Mouse (Mus musculus) ZHBTc4 (cell line): Measurements from ENCODE around the gene Spata13.

Source experiments
- DNase-seq: peaks from one replicate; pipeline ENCODE4 v3.0.0-alpha.2; 2011; ENCODE audit warnings: low read depth, low spot score

The Spata13 gene

DNA sequence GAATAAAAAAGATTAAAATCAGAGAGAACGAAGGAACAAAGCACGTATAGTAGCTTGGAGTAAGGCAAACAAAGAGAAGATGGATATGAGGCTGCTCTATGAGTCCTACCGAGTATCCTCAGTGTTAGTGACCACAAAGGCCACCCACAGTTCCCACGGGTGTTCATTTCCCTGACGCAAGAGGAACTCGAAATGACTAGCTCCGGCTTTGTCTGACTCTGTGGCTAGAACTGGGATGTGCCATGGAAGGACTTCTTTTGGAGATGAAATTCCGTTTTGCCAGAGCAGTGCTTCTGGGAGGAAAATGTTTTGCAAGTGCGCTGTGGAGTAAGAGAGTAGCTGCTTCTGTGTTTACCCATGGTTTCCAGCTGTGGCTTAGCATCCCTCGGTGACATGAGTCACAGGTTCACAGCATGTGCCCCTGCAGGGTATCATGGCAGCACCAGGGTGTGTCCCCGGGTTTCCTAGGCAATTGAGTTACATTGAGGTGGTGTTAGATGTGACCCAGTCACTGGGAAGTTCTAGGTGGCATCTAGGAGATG, 78.6 kb downstream of the Spata13 start:
- DNase-seq: no peak

DNA sequence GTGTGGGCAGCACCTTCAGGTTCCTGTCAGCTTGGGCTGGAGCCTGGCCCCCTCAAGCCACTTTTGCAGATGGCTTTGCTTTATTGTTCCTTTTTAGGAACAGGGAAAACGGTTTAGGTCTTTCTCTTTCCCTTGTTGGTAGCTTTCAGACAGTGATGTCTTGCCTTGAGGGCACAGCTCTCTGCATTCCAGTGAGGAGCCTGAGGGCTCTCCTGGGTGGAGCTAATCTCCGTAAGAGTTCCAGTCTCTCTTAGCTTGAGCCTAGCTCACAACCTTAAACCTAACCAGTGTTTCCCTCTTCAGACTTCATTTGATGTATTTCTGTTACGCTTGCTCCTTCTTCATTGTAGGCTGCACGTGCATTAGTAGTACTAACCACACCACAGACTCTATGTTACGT, 81.9 kb downstream of the Spata13 start:
- peak; percentile 68 for DNase-seq

DNA sequence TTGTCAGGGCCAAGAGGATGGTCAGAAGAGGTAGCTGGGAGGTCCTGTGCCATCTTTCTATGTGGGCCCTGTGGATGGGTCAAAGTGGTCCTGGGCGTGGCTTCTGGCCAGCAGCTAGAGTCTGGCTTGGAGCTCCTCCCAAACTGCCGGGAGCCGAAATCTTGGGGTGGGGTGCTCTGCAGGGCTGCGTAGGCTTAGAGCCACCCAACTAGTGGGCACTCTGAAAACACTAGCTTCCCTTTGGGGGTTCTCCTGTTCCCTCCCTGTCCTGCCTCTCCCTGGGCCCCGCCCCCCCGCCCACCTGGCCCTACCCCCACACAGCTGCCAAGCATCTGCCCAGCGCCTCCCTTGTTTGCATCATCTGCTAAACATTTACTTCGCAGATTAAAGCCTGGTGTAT, 87.5 kb downstream of the Spata13 start:
- DNase-seq: no peak

DNA sequence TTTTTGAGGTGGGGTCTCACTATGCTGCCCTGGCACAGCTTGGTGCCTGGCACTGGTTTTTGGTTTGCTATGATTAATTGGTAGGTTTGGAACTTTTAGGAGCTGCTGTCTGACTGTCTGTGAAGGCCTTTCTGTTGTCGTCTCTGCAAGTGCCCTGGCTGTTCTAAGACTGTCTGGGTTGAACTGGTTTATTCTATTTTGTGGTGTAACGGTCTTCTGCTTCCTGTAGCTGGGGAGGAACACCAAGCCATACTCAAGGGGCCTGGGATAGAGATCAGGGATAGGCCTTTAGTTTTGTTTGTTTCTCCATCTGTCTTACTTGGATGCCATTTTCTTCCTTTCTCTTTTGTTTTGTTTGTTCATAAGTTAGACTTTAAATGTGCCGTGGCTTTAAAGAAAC, 88.1 kb downstream of the Spata13 start:
- no peak for DNase-seq

DNA sequence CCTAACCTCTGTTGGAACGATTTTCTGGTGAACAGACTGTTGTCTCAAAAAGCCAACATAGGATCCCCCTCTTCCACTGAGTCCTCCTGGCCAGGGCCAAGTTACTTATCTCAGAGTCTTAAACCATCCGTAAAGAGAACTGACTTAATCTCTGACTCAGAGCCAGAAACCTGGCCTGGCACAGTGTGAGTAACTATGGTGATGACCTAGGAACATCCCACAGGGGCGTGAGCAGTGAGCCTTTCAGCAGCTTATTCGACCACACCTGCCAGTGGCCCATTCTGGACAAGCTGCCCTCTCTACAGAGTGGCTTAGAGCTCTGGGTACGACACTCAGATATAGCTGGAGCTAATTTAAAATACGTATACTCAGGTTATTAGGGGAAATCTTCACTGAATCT, 92.3 kb downstream of the Spata13 start:
- DNase-seq: no peak

DNA sequence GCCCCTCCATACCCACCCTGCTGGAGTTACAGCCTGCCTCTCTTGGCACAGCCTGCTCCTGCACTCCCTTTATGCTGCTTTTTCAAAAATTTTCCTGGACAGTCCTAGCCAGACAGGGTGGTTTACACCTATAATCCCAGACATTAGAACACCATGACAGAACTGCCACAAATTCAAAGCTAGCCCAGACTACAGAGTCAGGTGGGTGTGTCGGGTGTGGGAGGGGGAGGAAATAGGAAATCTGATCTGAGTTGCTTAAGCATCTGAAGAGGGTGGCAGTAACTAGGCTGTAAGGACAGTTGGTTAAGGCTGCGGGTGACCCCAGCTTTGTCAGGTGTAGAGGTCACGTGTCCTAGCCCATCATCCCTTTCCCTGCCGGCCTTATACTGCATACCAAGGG, 93.3 kb downstream of the Spata13 start:
- DNase-seq: peak; percentile 12

DNA sequence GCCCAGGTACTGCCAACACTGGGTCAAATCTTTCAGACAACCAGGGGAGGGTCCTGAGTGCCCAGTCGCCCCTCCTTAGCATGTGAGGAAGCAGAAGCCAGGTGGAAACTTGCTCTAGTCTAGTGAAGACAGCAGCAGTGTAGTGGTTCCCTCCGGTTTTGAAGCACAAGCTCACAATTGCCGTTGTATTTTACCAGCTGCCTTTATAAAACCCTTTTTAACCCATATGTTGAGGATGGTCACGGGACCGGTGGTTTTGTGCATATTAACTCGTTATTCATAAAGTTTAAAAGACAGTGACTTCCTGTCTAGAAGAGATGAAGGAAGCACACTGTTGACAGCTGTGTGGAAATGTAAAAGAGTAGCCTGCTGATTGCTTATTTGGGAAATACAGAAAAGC, 98.3 kb downstream of the Spata13 start:
- DNase-seq: no peak

DNA sequence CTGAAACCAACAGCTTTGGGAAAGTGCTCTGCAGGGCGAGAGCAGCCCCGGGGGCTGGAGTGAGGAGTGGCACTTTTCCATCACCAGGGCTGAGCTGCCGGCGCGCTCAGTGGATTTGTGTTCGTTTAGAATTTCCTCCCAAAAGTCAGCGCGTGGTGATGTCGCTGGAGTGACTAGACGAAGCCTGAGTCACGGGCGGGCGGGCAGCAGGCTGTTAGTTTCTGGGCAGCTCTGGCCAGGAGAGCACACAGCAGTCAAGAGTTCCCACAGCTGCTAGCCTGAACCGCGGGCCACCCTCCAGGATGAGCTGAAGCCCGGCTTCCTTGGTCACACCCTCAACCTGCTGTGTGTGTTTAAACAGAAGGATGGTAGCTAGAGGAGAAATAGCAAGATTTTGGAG, 99.0 kb downstream of the Spata13 start:
- DNase-seq: no peak

DNA sequence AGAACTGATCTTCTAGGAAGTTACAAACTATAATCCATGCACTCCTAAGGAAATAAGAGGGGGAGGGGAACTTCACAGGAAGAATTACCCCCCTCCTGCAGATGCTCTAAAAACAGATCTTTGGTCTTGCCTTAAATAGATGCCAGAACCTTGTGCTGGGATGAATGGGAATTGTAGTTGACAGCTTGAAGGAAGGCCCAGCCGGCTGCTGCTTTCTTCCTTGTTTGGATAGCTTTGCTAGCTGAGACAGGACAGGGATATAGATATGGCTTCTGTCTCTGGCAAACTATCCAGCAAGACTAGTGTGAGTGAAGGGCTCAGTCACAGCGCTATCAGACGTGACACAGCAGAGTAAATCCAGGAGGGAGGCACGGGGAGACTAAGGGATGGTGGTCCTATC, 99.9 kb downstream of the Spata13 start:
- no peak for DNase-seq

DNA sequence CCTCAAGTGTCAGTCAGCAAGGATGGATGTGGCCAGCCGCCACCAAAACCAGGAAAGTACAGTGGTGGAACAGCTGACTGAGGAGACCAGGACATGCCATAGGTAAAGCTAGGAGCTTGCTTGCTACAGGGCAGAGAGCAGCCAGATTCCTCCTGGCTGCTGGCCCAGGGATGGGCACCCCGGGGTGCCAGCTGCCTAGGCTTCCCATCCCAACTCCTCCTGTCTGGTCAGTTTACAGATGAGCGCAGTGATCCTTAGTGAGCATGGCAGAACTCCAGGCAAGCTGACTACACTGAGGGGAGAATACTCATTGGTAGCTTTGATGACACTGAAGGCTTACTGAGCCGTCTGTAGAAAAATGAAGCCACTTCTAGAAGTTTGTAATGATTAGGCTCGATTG, 101.4 kb downstream of the Spata13 start:
- DNase-seq: no peak

DNA sequence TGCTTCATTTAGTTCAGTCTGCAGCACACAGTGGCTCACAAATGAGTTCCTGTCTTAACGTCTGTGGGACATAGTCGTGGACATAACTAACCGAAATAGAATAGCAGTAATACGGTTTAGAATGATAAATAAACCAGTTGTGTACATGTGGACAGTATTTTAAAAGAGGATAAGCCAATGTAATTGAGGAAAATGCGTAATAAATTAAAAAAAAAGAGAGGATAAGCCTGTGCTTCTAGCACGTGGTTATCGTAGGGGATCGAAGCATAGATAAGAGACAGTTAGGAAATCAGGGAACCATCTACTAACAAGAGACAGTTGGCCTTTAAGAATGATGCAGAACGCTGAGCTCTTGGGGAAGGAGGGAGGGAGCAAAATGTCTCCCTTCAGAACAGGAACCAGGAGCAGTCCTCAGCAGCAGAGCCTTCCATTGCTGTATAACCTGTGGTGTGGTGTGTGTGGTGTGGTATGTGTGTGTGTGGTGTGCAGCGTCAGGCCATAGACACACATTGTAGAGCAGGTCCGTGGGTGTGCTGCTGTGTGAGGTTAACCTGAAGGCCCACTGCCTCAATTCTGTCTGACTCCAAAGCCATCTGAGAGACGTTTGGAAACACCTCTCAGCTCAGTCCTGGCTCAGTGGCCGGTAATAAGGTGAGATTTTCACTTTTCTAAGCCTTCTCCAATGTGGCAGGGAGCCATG, 102.2 kb downstream of the Spata13 start:
- no peak for DNase-seq

DNA sequence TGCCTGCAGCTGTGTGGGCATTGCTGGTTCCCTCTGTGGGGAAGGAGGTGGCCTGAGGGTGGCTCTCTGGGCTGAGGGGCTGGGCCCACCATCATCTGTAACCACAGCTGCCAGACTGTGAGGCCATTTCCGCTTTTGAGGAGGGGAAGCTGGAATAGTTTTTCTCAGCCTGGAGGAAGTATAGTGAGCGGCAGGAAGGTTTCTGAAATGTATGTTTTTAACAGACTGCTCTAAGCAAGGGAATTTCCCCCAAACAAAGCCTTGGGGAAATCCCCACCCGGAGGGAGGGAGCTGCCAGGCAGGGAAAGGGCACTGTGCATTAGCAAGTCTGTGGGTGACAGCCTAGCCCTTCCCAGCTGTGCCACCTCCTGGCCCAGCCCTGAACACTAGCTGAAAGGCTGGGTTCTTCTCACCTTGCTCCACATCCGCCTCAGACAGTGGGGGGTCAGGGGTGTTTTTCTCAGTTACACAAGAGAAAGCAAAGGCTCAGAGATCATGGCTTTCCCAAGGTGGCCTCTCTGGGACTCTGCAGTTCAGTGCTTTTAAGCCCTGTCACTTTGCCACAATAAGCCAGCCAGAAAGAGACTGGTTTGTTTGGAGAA, 102.9 kb downstream of the Spata13 start:
- peak; percentile 61 for DNase-seq

DNA sequence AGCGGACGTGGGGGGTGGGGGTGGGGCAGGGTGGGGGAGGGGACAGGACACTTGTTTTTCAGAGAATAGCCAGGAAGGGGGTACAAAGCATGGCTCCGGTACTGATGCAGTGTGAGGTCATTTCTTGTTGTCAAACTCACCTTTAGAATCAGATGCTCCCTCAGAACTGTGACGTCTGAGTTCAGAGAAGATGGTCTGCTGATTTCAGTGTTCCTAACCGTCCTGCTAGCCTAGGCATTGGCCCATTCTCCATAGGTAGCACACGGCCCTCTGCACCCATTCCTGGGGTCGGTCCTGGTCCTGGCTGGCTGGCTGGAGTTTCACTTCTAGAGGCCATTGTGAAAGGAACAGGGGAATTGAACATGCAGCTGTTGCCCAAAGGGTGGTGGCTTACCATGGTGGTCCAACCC, 103.4 kb downstream of the Spata13 start:
- no peak for DNase-seq

DNA sequence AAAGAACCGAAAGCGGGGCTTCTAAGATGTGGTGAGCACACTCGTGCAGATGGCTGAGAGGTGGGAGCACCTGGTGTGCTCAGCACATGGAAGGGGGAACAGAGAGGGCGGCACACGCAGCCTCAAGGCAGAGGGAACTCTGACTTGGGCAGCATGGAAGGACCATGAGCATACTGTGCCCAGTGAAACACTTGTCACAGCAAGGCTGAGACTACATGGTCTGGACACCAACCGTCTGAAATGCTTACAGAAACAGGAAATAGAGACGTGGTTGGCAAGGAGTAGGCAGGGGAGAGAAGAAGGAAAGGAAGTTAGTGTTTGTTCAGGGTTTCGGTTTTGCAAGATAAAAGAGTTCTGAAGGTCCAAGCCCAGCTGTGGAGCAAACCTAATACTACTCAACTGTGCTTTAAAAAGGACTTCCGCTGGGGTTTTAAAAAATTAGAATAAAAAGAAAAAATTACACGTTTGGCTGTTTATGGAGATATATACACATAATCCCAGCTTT, 104.7 kb downstream of the Spata13 start:
- no peak for DNase-seq

DNA sequence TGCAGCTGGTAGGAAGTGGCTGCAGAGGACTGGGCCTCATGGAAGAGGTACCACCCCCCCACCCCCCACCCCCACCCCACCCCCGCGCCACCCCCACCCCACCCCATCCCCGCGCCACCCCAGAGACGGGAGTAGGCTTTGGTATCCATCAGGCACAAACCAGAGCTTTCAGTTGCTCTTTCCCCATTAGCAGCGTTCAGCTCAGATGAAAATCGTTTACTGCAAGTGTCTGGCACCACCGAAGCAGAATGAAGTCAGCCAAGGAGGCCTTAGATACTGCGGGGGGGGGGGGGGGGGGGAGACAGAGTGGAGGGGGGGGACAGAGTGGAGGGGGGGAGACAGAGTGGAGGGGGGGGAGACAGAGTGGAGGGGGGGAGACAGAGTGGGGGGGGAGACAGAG, 105.4 kb downstream of the Spata13 start:
- no peak for DNase-seq

DNA sequence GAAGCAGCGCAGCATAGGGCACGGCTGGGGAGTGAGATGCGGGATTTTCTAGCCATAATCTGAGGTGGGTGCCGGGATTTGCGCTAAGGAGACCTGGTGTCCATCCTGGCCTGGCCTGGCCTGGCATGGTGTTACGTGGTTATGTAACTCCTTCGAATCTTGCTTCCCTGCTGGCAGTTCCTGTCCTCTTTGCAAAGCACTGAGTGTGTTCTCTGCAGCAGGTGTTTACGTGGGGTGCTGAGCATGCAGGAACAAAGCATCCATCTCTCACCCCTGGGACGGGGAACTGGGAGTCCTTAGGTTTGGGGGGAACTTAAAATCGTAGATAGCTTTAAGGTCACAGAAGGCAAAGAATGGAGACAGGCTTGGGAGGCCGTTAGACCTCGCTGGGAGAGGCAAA, 105.8 kb downstream of the Spata13 start:
- no peak for DNase-seq

DNA sequence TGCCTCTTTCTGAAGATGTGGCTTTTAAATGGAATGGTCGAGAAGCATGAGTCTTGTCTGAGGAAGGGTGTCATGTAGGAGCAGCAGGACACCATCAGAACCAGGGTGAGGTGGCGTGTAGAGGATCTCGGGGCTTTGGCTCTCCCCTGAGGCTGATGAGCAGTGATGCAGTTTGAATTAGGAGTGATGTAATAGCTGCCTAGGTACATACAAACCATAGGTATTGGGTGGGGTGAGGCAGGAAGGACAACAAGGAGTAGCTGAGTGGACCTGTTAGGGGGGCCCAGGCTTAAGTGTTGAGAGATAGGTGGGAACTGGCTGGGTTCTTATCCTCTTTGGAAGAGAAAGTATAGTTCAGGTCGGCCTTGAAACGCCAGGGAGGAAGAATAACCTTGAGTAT, 106.7 kb downstream of the Spata13 start:
- no peak for DNase-seq

DNA sequence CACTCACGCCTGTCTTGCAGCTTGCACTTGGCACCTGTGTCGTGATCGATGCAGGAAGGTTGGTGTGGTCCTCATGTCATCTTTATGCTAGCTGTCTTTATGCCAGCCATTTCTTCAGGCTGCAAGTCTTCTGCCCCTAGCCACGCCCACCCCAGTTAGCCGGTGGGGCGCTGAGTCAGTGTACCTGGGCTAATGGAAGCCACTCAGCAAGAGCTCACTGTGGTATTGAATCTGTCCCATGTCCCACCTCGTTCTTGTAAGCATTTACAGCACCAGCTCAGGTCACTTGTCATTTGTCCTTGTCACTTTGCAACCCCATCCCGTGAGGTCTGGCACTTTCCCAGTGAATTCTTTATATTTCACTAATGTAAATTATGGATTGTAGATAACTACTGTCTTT, 107.2 kb downstream of the Spata13 start:
- DNase-seq: no peak

DNA sequence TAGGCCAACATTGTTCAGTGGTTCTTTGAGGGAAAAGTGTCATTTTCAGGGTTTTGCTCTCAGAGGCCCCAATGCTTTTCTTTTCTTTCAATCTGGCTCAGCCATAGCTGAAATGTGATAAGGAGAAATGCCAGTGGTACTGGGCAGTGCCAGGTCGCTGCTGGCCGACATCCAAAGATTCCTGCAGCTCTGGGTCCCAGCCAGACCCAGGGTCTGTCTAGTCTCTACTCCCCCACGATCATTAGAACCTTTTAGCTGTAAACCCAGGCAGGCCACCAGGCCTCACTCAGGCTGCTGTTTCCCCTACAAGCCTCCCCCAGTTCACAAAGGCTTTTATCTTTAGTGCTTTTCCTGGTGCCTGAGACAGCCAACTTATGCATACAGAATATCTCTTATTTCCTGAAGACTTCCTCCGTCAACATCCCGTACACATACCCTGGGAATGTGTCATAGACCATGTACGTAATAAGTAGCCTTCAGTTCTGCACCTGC, 107.7 kb downstream of the Spata13 start:
- no peak for DNase-seq

DNA sequence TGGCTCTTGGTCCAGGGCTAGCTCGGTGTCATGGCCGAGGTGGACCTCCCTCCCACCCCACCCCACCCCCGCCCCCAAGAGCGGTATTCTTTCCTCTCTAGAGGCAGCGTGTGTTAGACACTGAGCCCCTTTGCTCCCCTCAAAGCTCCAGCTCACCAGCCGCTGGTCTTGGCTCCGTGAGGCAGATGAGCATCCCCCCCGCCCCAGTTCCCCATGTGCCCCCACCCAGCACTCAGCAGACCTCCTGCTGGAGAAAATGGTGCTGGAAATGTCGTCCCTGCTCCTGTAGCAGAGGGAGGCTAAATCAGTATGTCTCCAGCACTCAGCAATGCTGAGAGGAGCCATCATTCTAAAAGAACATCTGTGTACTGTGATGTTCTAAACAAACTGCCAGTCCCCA, 109.9 kb downstream of the Spata13 start:
- DNase-seq: no peak

DNA sequence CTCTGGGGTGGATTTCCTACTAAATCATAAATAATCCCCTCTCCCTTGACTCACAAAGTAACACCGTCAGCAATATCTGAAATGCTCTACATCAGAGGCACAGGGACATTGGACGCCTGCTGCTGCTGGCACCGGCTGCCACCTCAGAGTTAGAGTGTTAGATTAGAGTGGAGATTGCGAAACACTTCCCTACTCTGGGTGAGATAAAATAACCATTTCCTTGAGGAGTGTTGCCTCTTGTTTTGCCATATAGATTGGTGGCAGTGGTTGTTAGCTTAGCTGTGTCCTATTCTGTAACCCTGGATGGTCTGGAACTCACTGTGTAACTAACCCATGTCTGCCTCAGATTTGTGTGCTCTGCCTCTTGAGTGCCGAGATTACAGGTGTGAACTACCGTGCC, 111.4 kb downstream of the Spata13 start:
- no peak for DNase-seq

DNA sequence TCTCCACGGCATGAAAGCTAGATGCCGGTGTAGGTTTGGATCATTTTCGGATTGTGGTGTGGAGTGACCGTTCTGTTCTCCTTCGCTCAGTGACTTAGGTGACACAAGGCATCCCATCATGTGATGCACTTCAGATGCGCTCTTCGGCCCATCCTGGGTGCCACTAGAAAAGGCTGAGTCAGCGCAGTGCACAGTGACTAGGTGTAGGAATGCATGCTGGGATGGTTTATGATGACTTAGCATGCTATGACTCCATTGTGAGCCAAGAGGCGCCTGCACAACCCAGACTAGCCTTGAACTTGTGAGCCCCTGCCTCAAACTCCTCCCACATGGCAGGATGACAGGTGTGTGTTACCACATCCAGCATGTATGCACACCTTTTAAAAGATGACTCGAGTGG, 112.3 kb downstream of the Spata13 start:
- DNase-seq: no peak
